Mouse (Mus musculus): ENCODE measurements around the gene Cav3. TPM values are rescaled to one million over a fixed set of nuclear protein-coding genes. Genes with fewer than 3 reads are reported as not detected.

Cav3 gene
- not detected in 4 replicates for total RNA-seq (2023; ENCODE audit: inconsistent age)

GRCm38 (mm10) chr6:112459341-112459749, at the start of gene Cav3:
TSS of gene Cav3 (plus strand) at chr6:112459505.

GRCm38 (mm10) chr6:112489910-112490559, 30.7 kb downstream of the Cav3 start, which contains the start of gene Oxtr:
TSS of gene Oxtr (minus strand) at chr6:112489943.

Other genes starting within 250 kb of the Cav3 start
- gene Lmcd1, start 185.7 kb upstream of the Cav3 start, total RNA-seq (2023; ENCODE audit: inconsistent age): 0.48 to 1.2 TPM (median 0.51 TPM) in 3 of 4 replicates, not detected in the other
- not detected in 4 replicates for gene Ssu2, start 71.5 kb upstream of the Cav3 start, total RNA-seq (2023; ENCODE audit: inconsistent age)
- gene Oxtr, start 30.4 kb downstream of the Cav3 start, total RNA-seq (2023; ENCODE audit: inconsistent age): not detected in 4 replicates
- gene Rad18, start 237.2 kb downstream of the Cav3 start, total RNA-seq (2023; ENCODE audit: inconsistent age): 17.5 to 20.6 TPM (median 19.7 TPM) in 4 replicates